Comparison of ENCODE assay signal across 23 mouse cellular contexts in genomic region chr14:111809871-111810270, GRCm38 (mm10).
DNase-seq lines count a peak whose midpoint lies in the region; ATAC-seq and TF ChIP-seq lines count a peak whose summit lies in the region.
"Had no signal": no experiment of that assay in that cellular context is flagged by ENCODE, and none has a peak within 500 bp of the region (broad histone marks: within the 10 kb centered on the region; RNA-seq: fewer than 3 reads in every experiment).

No protein-coding gene starts in this region.

- no peaks in the 10 kb centered on the region for H3K36me3 ChIP-seq in hindbrain, postnatal 0 days (ENCODE audit: insufficient read depth, low read length)
- no peaks in the 10 kb centered on the region for H3K36me3 ChIP-seq in hindbrain, embryonic 13.5 days
- no peaks in the 10 kb centered on the region for H3K36me3 ChIP-seq in midbrain, postnatal 0 days (ENCODE audit: insufficient read depth, low read length)
- H3K36me3 ChIP-seq in midbrain, embryonic 13.5 days, result no peaks in the 10 kb centered on the region
- H3K36me3 ChIP-seq in stomach, postnatal 0 days (ENCODE audit: control insufficient read depth, insufficient read depth, low read length), result no peaks in the 10 kb centered on the region
- H3K36me3 ChIP-seq: embryonic facial prominence, embryonic 12.5 days; G1E; heart, embryonic 10.5 days; hindbrain, embryonic 12.5 days; intestine, embryonic 15.5 days had no signal

- H3K4me1 ChIP-seq in cerebellum, adult 2 months (ENCODE audit: control insufficient read depth, insufficient read depth, low read length), result no peaks in the 10 kb centered on the region
- no peaks in the 10 kb centered on the region for H3K4me1 ChIP-seq in hindbrain, postnatal 0 days (ENCODE audit: insufficient read depth, low read length)
- H3K4me1 ChIP-seq in hindbrain, embryonic 13.5 days (replicated peaks), result no peaks in the 10 kb centered on the region
- no peaks in the 10 kb centered on the region for H3K4me1 ChIP-seq in midbrain, postnatal 0 days (ENCODE audit: insufficient read depth, low read length)
- no peaks in the 10 kb centered on the region for H3K4me1 ChIP-seq in midbrain, embryonic 13.5 days (replicated peaks)
- no peaks in the 10 kb centered on the region for H3K4me1 ChIP-seq in stomach, postnatal 0 days (replicated peaks; ENCODE audit: control insufficient read depth, insufficient read depth)
- H3K4me1 ChIP-seq: embryonic facial prominence, embryonic 12.5 days; forebrain, embryonic 13.5 days; heart, embryonic 10.5 days; hindbrain, embryonic 12.5 days; intestine, embryonic 15.5 days had no signal

- TF ChIP-seq EP300 in stomach, postnatal 0 days (optimal IDR thresholded peaks at IDR 0.05), result no peak

- TF ChIP-seq POLR2A in cerebellum, adult 2 months (IDR thresholded peaks at IDR 0.05; ENCODE audit: borderline replicate concordance, insufficient read depth, low read length), result no peak

- no peak for ATAC-seq in hindbrain, postnatal 0 days
- ATAC-seq in hindbrain, embryonic 13.5 days (ENCODE audit: low FRiP score), result no peak
- ATAC-seq in midbrain, postnatal 0 days (ENCODE audit: low FRiP score), result no peak
- no peak for ATAC-seq in midbrain, embryonic 13.5 days
- no peak for ATAC-seq in stomach, postnatal 0 days (ENCODE audit: low FRiP score, low TSS enrichment)
- ATAC-seq: CD4-positive, CD25-positive, alpha-beta regulatory T cell, adult 4 months; forebrain, embryonic 13.5 days; intestine, embryonic 15.5 days had no signal

- WGBS in cerebellum, adult 2 months, result 23% methylated on average over 1 of the region's 1 CpGs
- 63% methylated on average over 1 of the region's 1 CpGs for WGBS in hindbrain, postnatal 0 days
- WGBS in hindbrain, embryonic 13.5 days, result 80% methylated on average over 1 of the region's 1 CpGs
- 43% methylated on average over 1 of the region's 1 CpGs for WGBS in midbrain, postnatal 0 days
- WGBS in midbrain, embryonic 13.5 days, result 38% methylated on average over 1 of the region's 1 CpGs
- 50% methylated on average over 1 of the region's 1 CpGs for WGBS in stomach, postnatal 0 days

- no peaks in the 10 kb centered on the region for H3K9me3 ChIP-seq in hindbrain, postnatal 0 days (ENCODE audit: low read length)
- H3K9me3 ChIP-seq in hindbrain, embryonic 13.5 days, result no peaks in the 10 kb centered on the region
- no peaks in the 10 kb centered on the region for H3K9me3 ChIP-seq in midbrain, postnatal 0 days (ENCODE audit: low read length)
- no peaks in the 10 kb centered on the region for H3K9me3 ChIP-seq in midbrain, embryonic 13.5 days
- no peaks in the 10 kb centered on the region for H3K9me3 ChIP-seq in stomach, postnatal 0 days (ENCODE audit: control insufficient read depth, low read length)
- H3K9me3 ChIP-seq: embryonic facial prominence, embryonic 12.5 days; forebrain, embryonic 13.5 days; G1E; heart, embryonic 10.5 days; hindbrain, embryonic 12.5 days; intestine, embryonic 15.5 days had no signal

- DNase-seq in cerebellum, postnatal 10 days, result peak; percentile 9 to 22
- DNase-seq in cerebellum, adult 2 months, result no peak
- DNase-seq in hindbrain, postnatal 0 days (ENCODE audit: low spot score), result peak; percentile 35
- peak; percentile 33 for DNase-seq in midbrain, postnatal 0 days (ENCODE audit: low spot score)
- DNase-seq in stomach, postnatal 0 days (ENCODE audit: low spot score), result no peak
- DNase-seq: adrenal gland, postnatal 10 days; B cell, adult 2 months; cerebellum, adult 18-20 months; cerebellum, postnatal 14 days; embryo, embryonic 11 days; gastrocnemius, postnatal 10 days; heart, adult 18-20 months; heart, postnatal 10 days; heart, postnatal 4 days had no signal

- no peak overlapping the region for H3K9ac ChIP-seq in hindbrain, postnatal 0 days (replicated peaks; ENCODE audit: low read length)
- H3K9ac ChIP-seq in hindbrain, embryonic 13.5 days, result no peak overlapping the region
- H3K9ac ChIP-seq in midbrain, postnatal 0 days (replicated peaks; ENCODE audit: low read length, poor library complexity, severe bottlenecking), result no peak overlapping the region
- H3K9ac ChIP-seq in midbrain, embryonic 13.5 days (replicated peaks), result no peak overlapping the region
- H3K9ac ChIP-seq in stomach, postnatal 0 days (ENCODE audit: low read length), result no peak overlapping the region
- H3K9ac ChIP-seq: embryonic facial prominence, embryonic 12.5 days; forebrain, embryonic 13.5 days; hindbrain, embryonic 12.5 days; intestine, embryonic 15.5 days had no signal

- no peak overlapping the region for H3K4me2 ChIP-seq in hindbrain, postnatal 0 days (ENCODE audit: low read depth, low read length)
- H3K4me2 ChIP-seq in hindbrain, embryonic 13.5 days, result no peak overlapping the region
- no peak overlapping the region for H3K4me2 ChIP-seq in midbrain, postnatal 0 days (ENCODE audit: low read depth, low read length, poor library complexity, severe bottlenecking)
- H3K4me2 ChIP-seq in midbrain, embryonic 13.5 days (replicated peaks), result no peak overlapping the region
- H3K4me2 ChIP-seq in stomach, postnatal 0 days (replicated peaks; ENCODE audit: low read depth), result no peak overlapping the region
- H3K4me2 ChIP-seq: embryonic facial prominence, embryonic 12.5 days; forebrain, embryonic 13.5 days; hindbrain, embryonic 12.5 days; intestine, embryonic 15.5 days had no signal

- no peak overlapping the region for H3K4me3 ChIP-seq in cerebellum, adult 2 months (replicated peaks; ENCODE audit: insufficient read depth, low read depth, low read length)
- no peak overlapping the region for H3K4me3 ChIP-seq in hindbrain, postnatal 0 days (ENCODE audit: low read length)
- H3K4me3 ChIP-seq in hindbrain, embryonic 13.5 days, result no peak overlapping the region
- no peak overlapping the region for H3K4me3 ChIP-seq in midbrain, postnatal 0 days (ENCODE audit: low read depth, low read length)
- no peak overlapping the region for H3K4me3 ChIP-seq in midbrain, embryonic 13.5 days (replicated peaks)
- H3K4me3 ChIP-seq in stomach, postnatal 0 days (ENCODE audit: low read depth, low read length), result no peak overlapping the region
- H3K4me3 ChIP-seq: embryonic facial prominence, embryonic 12.5 days; forebrain, embryonic 13.5 days; heart, embryonic 10.5 days; hindbrain, embryonic 12.5 days; intestine, embryonic 15.5 days had no signal

- H3K27me3 ChIP-seq in cerebellum, adult 2 months (ENCODE audit: control insufficient read depth, insufficient read depth, low read length), result no peaks in the 10 kb centered on the region
- H3K27me3 ChIP-seq in hindbrain, postnatal 0 days (ENCODE audit: insufficient read depth, low read length), result no peaks in the 10 kb centered on the region
- H3K27me3 ChIP-seq in hindbrain, embryonic 13.5 days, result no peaks in the 10 kb centered on the region
- H3K27me3 ChIP-seq in midbrain, postnatal 0 days (ENCODE audit: insufficient read depth, low read length), result no peaks in the 10 kb centered on the region
- no peaks in the 10 kb centered on the region for H3K27me3 ChIP-seq in midbrain, embryonic 13.5 days
- H3K27me3 ChIP-seq in stomach, postnatal 0 days (ENCODE audit: control insufficient read depth, insufficient read depth, low read length), result no peaks in the 10 kb centered on the region
- H3K27me3 ChIP-seq: embryonic facial prominence, embryonic 12.5 days; forebrain, embryonic 13.5 days; hindbrain, embryonic 12.5 days; intestine, embryonic 15.5 days had no signal

- H3K27ac ChIP-seq in cerebellum, adult 2 months (ENCODE audit: insufficient read depth, low read length), result no peak overlapping the region
- no peak overlapping the region for H3K27ac ChIP-seq in hindbrain, postnatal 0 days
- no peak overlapping the region for H3K27ac ChIP-seq in hindbrain, embryonic 13.5 days
- no peak overlapping the region for H3K27ac ChIP-seq in midbrain, postnatal 0 days (ENCODE audit: low read depth, low read length)
- no peak overlapping the region for H3K27ac ChIP-seq in midbrain, embryonic 13.5 days
- H3K27ac ChIP-seq in stomach, postnatal 0 days (replicated peaks), result no peak overlapping the region
- H3K27ac ChIP-seq: embryonic facial prominence, embryonic 12.5 days; forebrain, embryonic 13.5 days; heart, embryonic 10.5 days; hindbrain, embryonic 12.5 days; intestine, embryonic 15.5 days had no signal

- TF ChIP-seq CTCF in cerebellum, adult 2 months (IDR thresholded peaks at IDR 0.05; ENCODE audit: borderline replicate concordance, insufficient read depth, low read depth, low read length), result no peak
- TF ChIP-seq CTCF in hindbrain, postnatal 0 days (IDR thresholded peaks at IDR 0.05; ENCODE audit: low read depth), result no peak
- no peak for TF ChIP-seq CTCF in midbrain, postnatal 0 days (IDR thresholded peaks at IDR 0.05)
- TF ChIP-seq CTCF in stomach, postnatal 0 days (IDR thresholded peaks at IDR 0.05; ENCODE audit: low read depth), result no peak

Comparison
In these comparisons a context has a peak if more than half of its experiments do, and no peak if none do; other contexts are left out.
1. DNase-seq: peak in cerebellum, postnatal 10 days (2 of 2), hindbrain, postnatal 0 days (single experiment) and midbrain, postnatal 0 days (single experiment); none in cerebellum, adult 2 months (0 of 2) and stomach, postnatal 0 days (single experiment).